Mouse (Mus musculus) thymus, adult 2 months (tissue): ENCODE measurements around the gene Tmem106c. TPM values are rescaled to one million over a fixed set of nuclear protein-coding genes. Genes with fewer than 3 reads are reported as not detected.

Experiments
- DNase-seq: peaks from one replicate; pipeline ENCODE4 v3.0.0; 2021
- H3K27ac ChIP-seq: fragments of 200-500 bp; 2 replicates; pipeline ENCODE4 v1.5.1; 2012; ENCODE audit warnings: low read length, control low read depth; ENCODE audit not compliant: control insufficient read depth, insufficient read depth
- H3K27me3 ChIP-seq: fragments of 200-500 bp; 2 replicates; pipeline ENCODE4 v1.6.1; 2012; ENCODE audit warnings: mild to moderate bottlenecking, low read length, moderate library complexity, mixed read lengths; ENCODE audit not compliant: control insufficient read depth, insufficient read depth
- H3K36me3 ChIP-seq: fragments of 200-500 bp; 2 replicates; pipeline ENCODE4 v1.6.1; 2012; ENCODE audit warnings: mild to moderate bottlenecking, low read length, moderate library complexity; ENCODE audit not compliant: control insufficient read depth, insufficient read depth
- H3K4me1 ChIP-seq: fragments of 200-500 bp; replicated peaks from 2 replicates; pipeline ENCODE4 v1.6.1; 2012; ENCODE audit warnings: low read length; ENCODE audit not compliant: control insufficient read depth, insufficient read depth
- H3K4me3 ChIP-seq: fragments of 200-500 bp; 2 replicates; pipeline ENCODE4 v1.5.1; 2012; ENCODE audit warnings: mild to moderate bottlenecking, low read length, control low read depth, moderate library complexity; ENCODE audit not compliant: control insufficient read depth, insufficient read depth
- CTCF ChIP-seq: fragments of 200-500 bp; IDR thresholded peaks from 2 replicates; pipeline ENCODE4 v1.5.1; 2012; ENCODE audit warnings: mild to moderate bottlenecking, control low read depth, low read length, moderate library complexity, borderline replicate concordance; ENCODE audit not compliant: control insufficient read depth, poor library complexity, insufficient read depth; ENCODE audit errors: extremely low read depth
- POLR2A ChIP-seq: fragments of 200-500 bp; IDR thresholded peaks from 2 replicates; pipeline ENCODE4 v1.6.1; 2012; ENCODE audit warnings: mild to moderate bottlenecking, low read length, control low read depth, moderate library complexity; ENCODE audit not compliant: control insufficient read depth, poor library complexity, insufficient read depth; ENCODE audit errors: extremely low read depth
- WGBS: fragments of 180-500 bp; shearing (Covaris S2); methylation state at CpG from one replicate; pipeline ENCODE4 v1.1.7; 2018; 5-methylcytosine and 5-hydroxymethylcytosine counted together
- polyA plus RNA-seq: library from polyadenylated mRNA; depleted of rRNA; stranded (reverse); fragments of >200 nt; gene quantifications from 2 replicates; pipeline ENCODE4 v1.2.3, GENCODE M21; 2012; rRNA removed

Gene Tmem106c
- polyA plus RNA-seq, 1 experiment: 38.4 TPM

GRCm38 (mm10) chr15:98019047-98019446, 55.0 kb downstream of the Tmem106c start:
- TF ChIP-seq CTCF: no peak
- no peak for TF ChIP-seq POLR2A
- no peaks in the 10 kb centered on the region for H3K4me1 ChIP-seq
- H3K36me3 ChIP-seq: no peaks in the 10 kb centered on the region
- 88% methylated on average over 3 of the region's 3 CpGs for whole genome bisulfite sequencing
- no peak overlapping the region for H3K4me3 ChIP-seq
- no peak for DNase-seq
- H3K27me3 ChIP-seq: no peaks in the 10 kb centered on the region
- no peak overlapping the region for H3K27ac ChIP-seq

Other genes starting within 250 kb of the Tmem106c start
- gene Endou, start 232.9 kb upstream of the Tmem106c start, polyA plus RNA-seq: 276 and 294 TPM in 2 replicates
- 276 and 278 TPM in 2 replicates for gene Rapgef3, start 196.2 kb upstream of the Tmem106c start, polyA plus RNA-seq
- gene Slc48a1, start 185.7 kb upstream of the Tmem106c start, polyA plus RNA-seq: 62.1 and 62.8 TPM in 2 replicates
- gene Hdac7, start 119.7 kb upstream of the Tmem106c start, polyA plus RNA-seq: 827 and 963 TPM in 2 replicates
- 5.3 and 6.2 TPM in 2 replicates for gene Vdr, start 53.6 kb upstream of the Tmem106c start, polyA plus RNA-seq
- gene Col2a1, start 40.5 kb downstream of the Tmem106c start, polyA plus RNA-seq: 0.32 and 0.47 TPM in 2 replicates
- gene Pfkm, start 128.4 kb downstream of the Tmem106c start, polyA plus RNA-seq: 24.3 and 44.9 TPM in 2 replicates
- gene Senp1, start 129.5 kb downstream of the Tmem106c start, polyA plus RNA-seq: 42.5 and 43.6 TPM in 2 replicates
- gene Asb8, start 201.4 kb downstream of the Tmem106c start, polyA plus RNA-seq: 52.2 and 56.9 TPM in 2 replicates
- gene Ccdc184, start 203.0 kb downstream of the Tmem106c start, polyA plus RNA-seq: 1.3 TPM in 2 replicates
- gene Olfr288, start 231.3 kb downstream of the Tmem106c start, polyA plus RNA-seq: not detected in 2 replicates